ENCODE assay signal across 13 mouse cellular contexts in the genomic region with DNA sequence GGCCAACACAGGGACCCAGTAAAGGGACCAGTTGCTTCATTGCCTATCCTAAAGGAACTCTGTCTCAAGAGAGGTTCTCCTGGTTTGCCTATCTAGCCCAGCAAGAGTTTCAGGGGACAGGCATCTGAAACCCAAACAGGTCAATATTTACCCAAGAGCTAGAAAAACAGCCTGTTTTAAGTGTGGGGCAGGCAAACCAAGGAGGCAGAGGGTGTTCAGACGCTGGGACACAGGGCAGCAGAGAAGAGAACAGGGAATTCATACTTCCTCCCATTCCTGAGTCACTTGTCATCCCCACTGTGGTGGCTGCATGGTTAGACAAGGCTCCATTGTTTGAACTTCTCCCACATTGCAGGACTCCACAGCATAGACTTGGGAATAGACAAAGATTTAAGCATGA. TPM values are rescaled to one million over a fixed set of nuclear protein-coding genes. Genes with fewer than 3 reads are reported as not detected.
DNase-seq lines count a peak whose midpoint lies in the region; ATAC-seq and TF ChIP-seq lines count a peak whose summit lies in the region.
"Had no signal": no experiment of that assay in that cellular context is flagged by ENCODE, and none has a peak within 500 bp of the region (broad histone marks: within the 10 kb centered on the region; RNA-seq: fewer than 3 reads in every experiment).

No protein-coding gene starts in this region.

- H3K9me3 ChIP-seq in liver, embryonic 11.5 days (ENCODE audit: control insufficient read depth, low read length): no peaks in the 10 kb centered on the region
- H3K9me3 ChIP-seq: megakaryocyte, embryonic 14.5 days had no signal

- peak; percentile 42; the same call in 1 of the 2 replicates for ATAC-seq in frontal cortex, adult (ENCODE audit: low TSS enrichment)
- no peak for ATAC-seq in liver, embryonic 11.5 days (replicated peaks; ENCODE audit: low FRiP score)
- ATAC-seq: hindbrain, postnatal 0 days had no signal

- H3K4me2 ChIP-seq in liver, embryonic 11.5 days: no peak overlapping the region

- H3K9ac ChIP-seq in liver, embryonic 11.5 days (ENCODE audit: low read depth, low read length): no peak overlapping the region

- H3K27ac ChIP-seq in kidney, adult 2 months (ENCODE audit: insufficient read depth, low read depth, low read length): peak overlapping the region; percentile 64
- peak overlapping the region; percentile 16; the same call in 1 of the 2 replicates for H3K27ac ChIP-seq in liver, embryonic 11.5 days (ENCODE audit: low read depth, low read length)
- H3K27ac ChIP-seq: hindbrain, postnatal 0 days had no signal

- TF ChIP-seq CTCF in kidney, adult 2 months (conservative IDR thresholded peaks at IDR 0.05; ENCODE audit: insufficient read depth, insufficient read length, low read depth, low read length): no peak

- no peaks in the 10 kb centered on the region for H3K36me3 ChIP-seq in kidney, adult 2 months (ENCODE audit: control insufficient read depth, insufficient read depth, low read length)
- H3K36me3 ChIP-seq in liver, embryonic 11.5 days (ENCODE audit: control insufficient read depth, insufficient read depth, low read length): peaks cover 9% of the 10 kb centered on the region; the same call in 1 of the 2 replicates

- no peaks in the 10 kb centered on the region for H3K27me3 ChIP-seq in kidney, adult 2 months (replicated peaks; ENCODE audit: control insufficient read depth, insufficient read depth, low read length)
- no peaks in the 10 kb centered on the region for H3K27me3 ChIP-seq in liver, embryonic 11.5 days (replicated peaks; ENCODE audit: control insufficient read depth, insufficient read depth, low read length)
- H3K27me3 ChIP-seq: megakaryocyte, embryonic 14.5 days had no signal

- peaks cover 9% of the 10 kb centered on the region for H3K4me1 ChIP-seq in kidney, adult 2 months (ENCODE audit: control insufficient read depth, insufficient read depth, low read length)
- H3K4me1 ChIP-seq in liver, embryonic 11.5 days (replicated peaks; ENCODE audit: control insufficient read depth, insufficient read depth, low read length): peaks cover 43% of the 10 kb centered on the region

- DNase-seq in frontal cortex, adult 2 months (ENCODE audit: extremely low spot score in 1 of 2, low spot score in 1 of 2): no peak
- DNase-seq in kidney, adult 2 months: no peak
- no peak for DNase-seq in kidney, postnatal 14 days
- DNase-seq in Muller cell, postnatal 12 days (ENCODE audit: inconsistent ontology term): peak; percentile 96
- DNase-seq in liver, embryonic 11.5 days (ENCODE audit: low spot score): no peak
- DNase-seq in right cerebral cortex, adult 2 months (ENCODE audit: low spot score in 2 of 2): no peak
- DNase-seq in spleen, adult 18-20 months: no peak
- DNase-seq: adrenal gland, adult 8-10 months; cerebellum, adult 11-12 months; left cerebral cortex, postnatal 4 days had no signal

- WGBS in kidney, adult 2 months: 43% methylated on average over 1 of the region's 1 CpGs
- 19% methylated on average over 1 of the region's 1 CpGs for WGBS in liver, embryonic 11.5 days

- H3K4me3 ChIP-seq in kidney, adult 2 months (ENCODE audit: insufficient read depth, low read depth, low read length): no peak overlapping the region
- no peak overlapping the region for H3K4me3 ChIP-seq in liver, embryonic 11.5 days (ENCODE audit: low read depth, low read length)

- no peak for TF ChIP-seq POLR2A in kidney, adult 2 months (IDR thresholded peaks at IDR 0.05; ENCODE audit: low read depth, low read length)

RNA-seq across cellular contexts. Expression of gene Rnf181, which starts 4.8 kb away (rescaled TPM):
- polyA plus RNA-seq in frontal cortex, adult 2 months (2012; rRNA removed): 87.6 and 99.4 TPM in 2 replicates
- polyA plus RNA-seq in kidney, adult 2 months (2012; rRNA removed): 176 and 192 TPM in 2 replicates
- polyA plus RNA-seq in liver, embryonic 11.5 days (2014; fragmentation: Nextera tagmentation; extraction: Ambion mirVana): 106 and 112 TPM in 2 replicates

RNA-seq across cellular contexts. Expression of gene Vamp5, which starts 8.7 kb away (rescaled TPM):
- 8.7 and 13.3 TPM in 2 replicates for polyA plus RNA-seq in frontal cortex, adult 2 months (2012; rRNA removed)
- polyA plus RNA-seq in kidney, adult 2 months (2012; rRNA removed): 48.7 and 60.1 TPM in 2 replicates
- polyA plus RNA-seq in liver, embryonic 11.5 days (2014; fragmentation: Nextera tagmentation; extraction: Ambion mirVana): 164 and 181 TPM in 2 replicates

RNA-seq across cellular contexts. Expression of gene Tmem150a, which starts 16.3 kb away (rescaled TPM):
- polyA plus RNA-seq in frontal cortex, adult 2 months (2012; rRNA removed): 33.2 and 33.5 TPM in 2 replicates
- 171 and 189 TPM in 2 replicates for polyA plus RNA-seq in kidney, adult 2 months (2012; rRNA removed)
- 39.5 and 40.3 TPM in 2 replicates for polyA plus RNA-seq in liver, embryonic 11.5 days (2014; fragmentation: Nextera tagmentation; extraction: Ambion mirVana)

RNA-seq across cellular contexts. Expression of gene Vamp8, which starts 18.9 kb away (rescaled TPM):
- polyA plus RNA-seq in frontal cortex, adult 2 months (2012; rRNA removed): 34.0 and 36.6 TPM in 2 replicates
- 368 and 453 TPM in 2 replicates for polyA plus RNA-seq in kidney, adult 2 months (2012; rRNA removed)
- polyA plus RNA-seq in liver, embryonic 11.5 days (2014; fragmentation: Nextera tagmentation; extraction: Ambion mirVana): 265 and 274 TPM in 2 replicates

RNA-seq across cellular contexts. Expression of gene 0610030E20Rik, which starts 24.5 kb away (rescaled TPM):
- polyA plus RNA-seq in frontal cortex, adult 2 months (2012; rRNA removed): 17.7 and 20.0 TPM in 2 replicates
- polyA plus RNA-seq in kidney, adult 2 months (2012; rRNA removed): 15.1 and 15.2 TPM in 2 replicates
- polyA plus RNA-seq in liver, embryonic 11.5 days (2014; fragmentation: Nextera tagmentation; extraction: Ambion mirVana): 17.1 and 19.4 TPM in 2 replicates
